9 mouse cellular contexts compared by ENCODE assay signal in genomic region chr9:99163420-99164147, GRCm38 (mm10). TPM values are rescaled to one million over a fixed set of nuclear protein-coding genes. Genes with fewer than 3 reads are reported as not detected.
DNase-seq lines count a peak whose midpoint lies in the region; ATAC-seq and TF ChIP-seq lines count a peak whose summit lies in the region.
"Had no signal": no experiment of that assay in that cellular context is flagged by ENCODE, and none has a peak within 500 bp of the region (broad histone marks: within the 10 kb centered on the region; RNA-seq: fewer than 3 reads in every experiment).

No protein-coding gene starts in this region.

- H3K27ac ChIP-seq in heart, embryonic 13.5 days (replicated peaks), result no peak overlapping the region
- no peak overlapping the region for H3K27ac ChIP-seq in hindbrain, embryonic 16.5 days (ENCODE audit: low read depth, low read length)
- no peak overlapping the region for H3K27ac ChIP-seq in midbrain, postnatal 0 days (ENCODE audit: low read depth, low read length)
- H3K27ac ChIP-seq: layer of hippocampus, adult 2 months had no signal

- no peaks in the 10 kb centered on the region for H3K36me3 ChIP-seq in heart, embryonic 13.5 days
- no peaks in the 10 kb centered on the region for H3K36me3 ChIP-seq in hindbrain, embryonic 16.5 days (ENCODE audit: control insufficient read depth, insufficient read depth, low read length)
- no peaks in the 10 kb centered on the region for H3K36me3 ChIP-seq in midbrain, postnatal 0 days (ENCODE audit: insufficient read depth, low read length)

- ATAC-seq in heart, embryonic 13.5 days (ENCODE audit: extremely low read depth, insufficient number of reproducible peaks, low FRiP score, low TSS enrichment), result no peak
- peak; percentile 80 for ATAC-seq in hindbrain, embryonic 16.5 days
- ATAC-seq in midbrain, postnatal 0 days (ENCODE audit: low FRiP score), result no peak

- H3K4me3 ChIP-seq in heart, embryonic 13.5 days, result no peak overlapping the region
- H3K4me3 ChIP-seq in hindbrain, embryonic 16.5 days (ENCODE audit: low read length), result no peak overlapping the region
- no peak overlapping the region for H3K4me3 ChIP-seq in midbrain, postnatal 0 days (ENCODE audit: low read depth, low read length)
- H3K4me3 ChIP-seq: layer of hippocampus, adult 2 months had no signal

- H3K9me3 ChIP-seq in heart, embryonic 13.5 days, result no peaks in the 10 kb centered on the region
- no peaks in the 10 kb centered on the region for H3K9me3 ChIP-seq in hindbrain, embryonic 16.5 days (ENCODE audit: control insufficient read depth, low read length)
- no peaks in the 10 kb centered on the region for H3K9me3 ChIP-seq in midbrain, postnatal 0 days (ENCODE audit: low read length)

- peaks cover 27% of the 10 kb centered on the region for H3K27me3 ChIP-seq in heart, embryonic 13.5 days (replicated peaks)
- H3K27me3 ChIP-seq in hindbrain, embryonic 16.5 days (replicated peaks; ENCODE audit: control insufficient read depth, insufficient read depth, low read length), result no peaks in the 10 kb centered on the region
- no peaks in the 10 kb centered on the region for H3K27me3 ChIP-seq in midbrain, postnatal 0 days (ENCODE audit: insufficient read depth, low read length)

- 39% methylated on average over 15 of the region's 15 CpGs for WGBS in heart, embryonic 13.5 days
- WGBS in hindbrain, embryonic 16.5 days, result 12% methylated on average over 15 of the region's 15 CpGs
- WGBS in midbrain, postnatal 0 days, result 11% methylated on average over 15 of the region's 15 CpGs

- 0 out of 2 replicates have a peak overlapping the region, but pooled peaks have one; percentile 7 for H3K4me2 ChIP-seq in heart, embryonic 13.5 days
- H3K4me2 ChIP-seq in hindbrain, embryonic 16.5 days (ENCODE audit: low read length), result peak overlapping the region; percentile 35
- H3K4me2 ChIP-seq in midbrain, postnatal 0 days (ENCODE audit: low read depth, low read length, poor library complexity, severe bottlenecking), result peak overlapping the region; percentile 28; the same call in 1 of the 2 replicates

- TF ChIP-seq CTCF in midbrain, postnatal 0 days (IDR thresholded peaks at IDR 0.05), result no peak

- no peak for DNase-seq in heart, adult 11 months
- DNase-seq in embryo, embryonic 11 days, result peak; percentile 64
- DNase-seq in midbrain, postnatal 0 days (ENCODE audit: low spot score), result peak; percentile 72
- DNase-seq in heart, postnatal 36 days, result no peak
- DNase-seq in spleen, adult 18-20 months, result no peak
- no peak for DNase-seq in kidney, postnatal 36 days

- intact Hi-C loops in heart, postnatal 36 days (cut with DNase I), result no loop called here

- H3K4me1 ChIP-seq in heart, embryonic 13.5 days, result peaks cover 7% of the 10 kb centered on the region
- H3K4me1 ChIP-seq in hindbrain, embryonic 16.5 days (ENCODE audit: control insufficient read depth, insufficient read depth, low read depth, low read length), result no peaks in the 10 kb centered on the region; the same call in 1 of the 2 replicates
- H3K4me1 ChIP-seq in midbrain, postnatal 0 days (ENCODE audit: insufficient read depth, low read length), result no peaks in the 10 kb centered on the region

- no peak overlapping the region for H3K9ac ChIP-seq in heart, embryonic 13.5 days
- no peak overlapping the region for H3K9ac ChIP-seq in hindbrain, embryonic 16.5 days (ENCODE audit: low read depth, low read length)
- no peak overlapping the region for H3K9ac ChIP-seq in midbrain, postnatal 0 days (replicated peaks; ENCODE audit: low read length, poor library complexity, severe bottlenecking)

RNA-seq across cellular contexts. Expression of gene Pik3cb, which starts 23.2 kb away (rescaled TPM):
- polyA plus RNA-seq in heart, embryonic 13.5 days (2015; fragmentation: Nextera tagmentation; extraction: Ambion mirVana), result 1.3 and 1.8 TPM in 2 replicates
- polyA plus RNA-seq in hindbrain, embryonic 16.5 days (2015; fragmentation: Nextera tagmentation; extraction: Ambion mirVana), result 2.1 and 2.9 TPM in 2 replicates
- 5.8 and 8.4 TPM in 2 replicates for total RNA-seq in midbrain, postnatal 0 days (2014; rRNA removed)
- polyA plus RNA-seq in midbrain, postnatal 0 days (2015; fragmentation: Nextera tagmentation; extraction: Ambion mirVana), result 3.2 and 3.8 TPM in 2 replicates
- 10 to 100 TPM; 10.8 to 11.6 TPM for total RNA-seq in heart, postnatal 36 days (2021)

Comparison
In these comparisons a context has a peak if more than half of its experiments do, and no peak if none do; other contexts are left out.
1. DNase-seq: peak in embryo, embryonic 11 days (single experiment) and midbrain, postnatal 0 days (single experiment); none in heart, adult 11 months (single experiment), heart, postnatal 36 days (0 of 2), spleen, adult 18-20 months (0 of 2) and kidney, postnatal 36 days (0 of 2).
2. Peak in every context shown above with its lines, with median percentiles within 50 percentile points of each other: H3K4me2 ChIP-seq.